Mouse (Mus musculus) cerebellum, postnatal 25 days (tissue): ENCODE data around the gene Mtif3.
A peak's percentile ranks its signal among the peaks of the same experiment; 100 is the strongest.
"Not testable (repeated sequence)": the region's sequence is repeated elsewhere in the genome, so short reads cannot be mapped to it uniquely, and the experiment has no call there.

Experiments used
- DNase-seq, 2 experiments: peaks; one replicate each; pipeline ENCODE4 v3.0.0; 2021; ENCODE audit warnings: mixed read lengths in 2 of 2

Gene Mtif3

DNA sequence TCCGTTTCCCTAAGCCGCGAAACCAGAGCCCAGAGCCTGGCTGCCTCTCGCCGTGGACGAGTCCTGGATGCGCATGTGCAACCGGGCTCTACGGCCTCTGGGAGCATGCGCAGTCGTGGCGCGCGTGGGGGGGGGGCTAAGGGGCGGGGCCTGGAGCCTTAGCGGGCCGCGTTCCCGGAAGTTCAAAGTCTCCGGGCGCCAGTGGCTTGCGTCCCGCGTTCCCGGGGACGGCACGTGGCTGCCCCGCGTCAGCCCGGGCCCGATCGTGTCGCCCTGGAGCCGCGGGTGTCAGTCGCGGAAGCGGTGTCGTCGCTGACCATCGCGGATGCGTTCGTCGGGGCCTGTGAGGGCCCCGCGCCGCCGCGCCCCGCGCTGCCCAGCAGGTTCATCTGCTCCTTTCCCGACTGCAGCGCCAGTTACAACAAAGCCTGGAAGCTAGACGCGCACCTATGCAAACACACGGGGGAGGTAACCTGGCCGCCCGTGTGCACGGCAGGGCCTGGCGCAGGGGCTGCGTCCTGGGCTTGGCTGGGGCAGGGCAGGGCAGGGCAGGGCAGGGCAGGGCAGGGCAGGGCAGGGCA is 15.0 kb downstream of the Mtif3 start, which contains the start of gene Gtf3a:
TSS of gene Gtf3a (plus strand) at position 150 of the 581 bp plus-strand sequence.
- DNase-seq = peak; percentile 81 to 89

DNA sequence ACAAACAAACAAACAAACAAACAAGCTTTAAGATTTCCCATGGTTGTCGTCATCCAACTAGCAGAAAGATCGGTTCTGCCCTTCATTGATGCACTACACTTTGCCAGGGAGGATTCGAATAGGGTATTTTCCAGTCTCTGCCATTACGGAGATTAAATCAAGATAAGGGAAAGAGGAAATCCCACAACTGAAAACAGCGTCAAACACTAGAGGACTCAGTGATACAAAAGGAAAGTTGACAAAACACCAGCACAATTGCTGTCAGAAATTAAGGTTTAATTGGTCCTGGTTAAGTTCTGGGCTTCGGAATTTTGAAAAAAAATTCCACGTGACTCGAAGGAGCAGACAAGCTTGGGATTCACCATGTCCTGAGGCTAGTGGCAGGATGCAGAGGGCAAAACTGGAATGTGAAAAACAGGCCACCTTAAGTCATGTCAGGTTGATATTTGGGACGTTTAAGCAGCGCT is 15.5 kb downstream of the Mtif3 start:
- no peak for DNase-seq

DNA sequence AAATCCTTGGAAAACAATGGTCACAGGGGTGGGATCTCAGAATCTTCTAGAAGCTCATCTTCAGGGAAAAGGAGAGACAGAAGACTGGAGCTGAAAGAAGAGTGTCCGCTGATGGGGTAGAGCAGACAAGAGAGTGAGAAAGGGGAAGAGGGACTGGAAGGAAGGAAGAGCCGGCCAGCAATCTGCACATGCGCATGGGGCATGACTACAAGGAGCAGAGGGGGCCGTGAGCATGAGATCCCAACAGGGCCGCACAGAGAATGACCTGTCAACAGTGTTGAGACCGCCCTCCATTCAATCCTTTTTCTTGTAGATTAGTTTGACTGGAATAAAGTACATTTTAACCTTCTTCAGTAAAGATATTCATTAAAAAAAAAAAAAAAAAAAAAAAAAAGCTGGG is 16.1 kb downstream of the Mtif3 start:
- DNase-seq = no peak

DNA sequence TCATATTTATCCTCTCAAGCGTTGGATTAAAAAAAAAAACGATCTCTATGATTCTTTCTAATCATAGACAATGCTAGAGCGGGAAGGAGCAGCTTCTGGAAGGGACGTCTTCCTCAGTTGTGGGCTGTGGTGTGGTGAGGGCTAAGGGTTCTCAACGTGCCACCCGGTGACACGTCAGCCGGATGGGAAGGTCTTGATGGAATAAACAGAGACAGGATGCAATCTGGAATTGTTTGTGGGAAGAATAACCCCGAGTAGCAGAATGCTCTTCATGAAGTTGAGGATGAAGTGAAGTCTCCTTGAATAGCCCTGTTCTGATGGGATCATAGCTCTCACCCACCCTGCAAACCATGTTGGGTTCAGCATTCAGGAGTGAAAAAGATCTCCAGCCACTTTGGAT is 16.9 kb downstream of the Mtif3 start:
- DNase-seq = no peak

DNA sequence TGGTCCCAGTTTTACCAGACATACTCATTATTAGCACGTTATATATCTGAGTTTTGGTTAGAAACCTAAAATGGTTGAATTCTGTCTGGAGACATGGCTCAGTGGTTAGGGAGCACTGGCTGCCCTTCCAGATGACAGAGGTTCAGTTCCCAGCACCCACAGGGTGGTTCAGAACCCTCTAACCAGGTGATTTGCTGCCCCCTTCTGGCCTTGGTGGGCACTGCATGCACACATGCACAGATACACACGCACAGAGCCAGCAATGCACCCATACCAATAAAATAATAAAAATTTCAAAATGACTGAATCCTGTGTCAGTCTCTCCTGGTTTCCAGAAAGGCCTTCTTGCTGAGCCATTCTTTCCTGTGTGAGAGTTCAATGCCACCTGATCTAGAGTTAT is 19.0 kb downstream of the Mtif3 start:
- no peak for DNase-seq

DNA sequence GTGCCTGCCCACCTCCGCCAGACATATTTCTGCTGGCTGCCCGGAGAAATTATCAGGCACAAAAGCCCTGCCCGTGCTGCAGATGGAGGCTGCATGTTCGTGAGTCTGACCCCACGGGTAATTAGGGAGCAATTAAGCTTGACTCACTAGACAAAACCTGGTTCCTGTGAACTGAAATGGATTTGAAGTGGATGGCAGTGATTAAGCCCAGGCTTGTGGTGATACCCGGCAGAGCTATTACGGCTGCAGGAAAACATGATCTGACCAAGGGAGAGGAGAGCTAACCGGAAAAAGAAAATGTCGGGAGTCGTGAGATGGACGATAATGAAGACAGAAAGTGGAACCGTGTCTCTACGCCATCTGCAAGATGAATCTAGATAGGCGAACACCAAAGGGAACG is 20.6 kb downstream of the Mtif3 start:
- no peak for DNase-seq

DNA sequence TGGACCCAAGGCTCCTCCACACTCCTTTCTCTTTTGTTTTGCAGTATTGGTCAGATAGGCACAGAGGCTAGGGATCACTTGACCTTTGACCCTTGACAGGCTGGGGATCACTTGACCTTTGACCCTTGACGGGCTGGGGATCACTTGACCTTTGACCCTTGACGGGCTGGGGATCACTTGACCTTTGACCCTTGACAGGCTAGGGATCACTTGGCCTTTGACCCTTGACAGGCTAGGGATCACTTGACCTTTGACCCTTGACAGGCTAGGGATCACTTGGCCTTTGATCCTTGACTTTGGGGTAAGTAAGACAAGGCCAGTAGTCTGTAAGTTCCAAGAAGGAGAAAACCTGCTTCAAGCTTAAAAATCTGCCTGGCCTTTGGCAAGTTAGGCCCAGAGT is 21.7 kb downstream of the Mtif3 start:
- DNase-seq = not testable (repeated sequence)

DNA sequence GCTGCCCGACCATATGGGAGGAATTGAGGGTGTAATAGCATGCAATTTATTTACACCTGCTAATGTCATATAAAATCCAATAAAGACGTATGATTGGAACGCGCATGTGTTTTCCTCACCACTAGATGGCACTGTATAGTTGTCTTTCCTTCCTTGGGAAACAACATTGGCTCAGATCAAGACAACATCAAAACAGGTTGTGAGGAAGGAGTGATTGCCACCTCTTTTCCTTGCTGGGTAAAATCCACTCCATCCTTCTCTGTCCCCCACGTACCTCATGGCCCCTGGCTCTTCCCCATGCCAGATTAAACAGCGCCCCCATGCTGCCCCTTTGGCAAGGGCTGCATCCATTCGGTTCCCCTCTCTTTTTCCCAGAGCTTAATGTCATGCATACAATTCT is 23.4 kb downstream of the Mtif3 start:
- peak in 1 of 2 experiments; percentile 61 for DNase-seq

DNA sequence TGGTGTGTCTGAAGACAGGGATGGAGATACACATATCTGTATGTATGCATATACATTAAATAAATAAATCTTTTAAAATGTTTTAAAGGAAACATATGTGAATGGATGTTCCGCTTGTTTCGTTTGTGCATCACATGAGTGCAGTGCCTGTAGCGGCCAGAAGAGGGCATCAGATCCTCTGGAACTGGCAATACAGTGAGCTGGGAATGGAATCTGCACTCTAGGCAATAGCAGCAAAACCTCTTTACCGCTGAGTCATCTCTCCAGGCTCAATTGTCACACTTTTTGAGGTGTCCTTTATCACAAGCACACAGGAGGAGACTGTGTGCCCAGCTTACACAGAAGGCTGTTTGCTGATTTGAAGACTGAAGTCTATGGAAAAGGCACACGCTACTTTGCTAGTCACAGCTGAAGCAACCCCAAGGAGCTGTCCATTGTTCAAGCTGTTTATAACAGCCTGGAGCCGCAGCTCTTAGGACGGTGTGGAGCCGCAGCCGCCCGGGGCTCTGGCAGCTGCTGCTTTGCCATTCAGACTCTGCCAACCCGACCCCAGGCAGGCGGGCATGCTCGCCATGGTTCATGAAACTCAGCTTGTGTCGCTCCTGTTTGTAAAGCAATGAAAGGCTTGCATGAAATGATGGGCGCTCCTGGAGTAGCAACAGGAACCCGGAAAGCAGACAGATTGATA is 24.3 kb downstream of the Mtif3 start:
- peak in 1 of 2 experiments; percentile 41 for DNase-seq

DNA sequence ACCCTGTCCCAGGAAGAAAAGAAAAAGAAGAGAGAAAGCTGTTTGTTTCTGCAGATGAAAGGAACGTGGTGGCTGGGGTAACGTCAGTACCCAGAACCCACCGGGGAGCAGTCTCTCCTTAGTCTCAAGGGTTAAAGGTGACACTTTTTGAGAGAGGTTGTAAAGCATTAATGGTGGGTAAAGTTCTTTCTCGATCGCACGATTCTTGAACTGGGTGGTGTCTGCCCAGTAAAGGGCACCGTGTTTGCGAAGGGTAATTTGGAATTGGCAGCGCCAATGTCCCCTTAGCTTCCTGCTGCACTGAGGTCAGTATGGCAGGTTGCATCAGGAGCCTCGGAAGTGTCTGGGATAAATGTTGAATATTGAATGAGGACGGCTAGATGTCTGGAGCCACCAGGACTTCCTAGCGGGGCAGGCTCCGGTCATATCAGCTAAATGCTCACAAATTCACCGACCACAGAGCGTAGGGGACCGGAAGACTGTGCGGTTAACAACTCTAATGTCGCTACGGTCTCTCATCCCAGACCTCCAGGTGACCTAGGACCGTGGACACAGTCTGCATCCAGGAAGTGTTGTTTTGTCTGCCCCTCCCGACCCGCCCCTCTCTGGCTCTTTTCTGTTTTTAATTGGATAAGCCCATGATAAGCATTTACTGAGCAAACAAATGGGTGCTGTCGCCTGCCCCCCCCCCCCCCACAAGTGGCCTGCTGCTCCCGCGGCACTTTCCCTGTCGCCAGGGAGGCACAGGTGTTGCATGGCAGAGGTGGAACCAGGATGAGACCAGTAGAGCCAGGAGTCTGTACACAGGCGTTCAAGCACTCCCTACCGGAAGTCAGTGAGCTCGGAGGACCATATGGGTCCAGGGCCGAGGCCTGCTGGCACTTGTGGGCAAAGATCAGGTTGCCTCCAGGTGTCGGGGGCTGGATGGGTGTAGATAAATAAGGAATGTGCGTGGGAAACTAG is 25.8 kb downstream of the Mtif3 start:
- no peak for DNase-seq

DNA sequence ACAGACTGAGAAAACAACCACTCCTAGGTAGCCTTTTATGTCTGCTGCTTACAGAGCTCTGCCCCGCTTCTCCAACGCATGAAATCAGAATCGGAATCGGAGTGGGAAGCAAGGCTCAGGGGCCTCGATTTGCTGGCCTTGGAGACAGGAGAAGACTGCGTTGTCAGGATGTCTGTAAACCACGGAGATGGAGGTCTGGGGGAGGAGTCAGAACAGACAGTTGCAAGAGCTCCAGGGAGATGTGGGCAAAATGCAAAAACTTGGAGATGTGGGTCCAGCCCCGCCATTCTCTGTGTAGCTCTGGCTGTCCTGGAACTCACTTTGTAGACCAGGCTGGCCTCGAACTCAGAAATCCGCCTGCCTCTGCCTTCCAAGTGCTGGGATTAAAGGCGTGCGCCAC is 30.1 kb downstream of the Mtif3 start:
- no peak for DNase-seq

DNA sequence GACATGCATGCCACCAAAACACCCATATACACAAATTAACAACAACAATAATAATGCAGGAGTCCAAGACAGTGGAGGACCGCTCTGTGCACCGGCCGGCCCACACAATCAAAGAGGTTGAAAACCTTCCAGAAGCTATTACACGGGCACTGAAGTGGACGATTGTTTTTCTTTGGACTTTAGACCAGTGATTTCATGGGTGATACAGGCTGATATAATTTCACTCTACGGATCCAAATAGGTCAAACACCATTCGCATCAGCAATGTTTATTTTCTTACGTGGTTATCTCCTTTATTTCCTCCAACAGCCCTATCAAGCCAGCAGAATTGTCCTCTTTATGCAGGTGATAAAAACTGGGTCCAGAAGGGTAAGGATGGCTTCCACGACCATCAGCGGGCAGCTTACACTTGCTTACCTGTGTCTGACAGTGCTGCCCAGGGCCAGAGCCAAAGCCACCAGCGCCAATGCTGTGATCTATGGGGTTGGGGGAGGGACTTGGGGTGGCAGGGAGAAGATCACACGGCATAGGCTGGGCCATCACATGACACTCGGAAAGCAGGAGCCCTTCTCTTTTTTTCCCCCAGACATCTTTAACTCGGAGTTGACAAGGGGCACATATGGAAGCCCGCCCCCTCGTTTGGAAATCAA is 31.6 kb downstream of the Mtif3 start:
- DNase-seq = no peak

DNA sequence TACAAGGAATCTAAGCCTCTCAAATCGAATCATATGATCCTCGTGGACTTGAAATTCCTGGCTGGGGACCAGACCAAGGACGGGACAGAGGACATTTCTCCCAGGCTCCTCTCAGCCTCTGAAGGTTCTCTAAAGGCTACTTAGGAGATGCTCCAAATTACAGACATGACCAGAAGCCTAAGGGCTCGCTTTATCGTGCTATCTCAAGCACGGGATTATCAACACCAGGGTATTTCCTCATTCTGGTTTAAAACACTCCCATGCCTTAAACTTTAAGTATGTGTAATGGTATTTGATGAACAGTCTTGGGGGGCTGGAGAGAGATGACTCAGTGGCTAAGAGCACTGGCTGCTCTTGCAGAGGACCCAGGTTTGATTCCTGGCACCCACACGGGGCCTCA is 32.2 kb downstream of the Mtif3 start:
- no peak for DNase-seq

DNA sequence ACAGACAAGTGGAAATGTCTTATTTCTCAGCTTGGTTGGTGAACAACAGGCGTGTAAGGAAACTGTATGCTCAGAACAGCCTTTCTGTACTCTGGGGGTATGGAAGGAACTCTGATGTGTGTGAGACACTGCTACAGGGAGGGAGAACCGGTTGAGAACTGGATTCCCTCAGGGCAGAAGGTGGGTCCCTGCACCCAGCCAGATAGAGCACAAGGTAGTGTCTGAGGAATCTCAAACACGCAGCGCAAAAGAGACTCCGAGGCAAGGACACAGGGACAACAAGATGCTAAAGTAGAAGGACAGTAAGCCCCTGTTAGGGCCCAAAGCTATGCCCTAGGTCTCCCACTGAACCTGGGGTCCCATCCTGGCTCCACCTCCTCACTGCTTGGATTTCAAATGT is 36.9 kb downstream of the Mtif3 start:
- DNase-seq = no peak

DNA sequence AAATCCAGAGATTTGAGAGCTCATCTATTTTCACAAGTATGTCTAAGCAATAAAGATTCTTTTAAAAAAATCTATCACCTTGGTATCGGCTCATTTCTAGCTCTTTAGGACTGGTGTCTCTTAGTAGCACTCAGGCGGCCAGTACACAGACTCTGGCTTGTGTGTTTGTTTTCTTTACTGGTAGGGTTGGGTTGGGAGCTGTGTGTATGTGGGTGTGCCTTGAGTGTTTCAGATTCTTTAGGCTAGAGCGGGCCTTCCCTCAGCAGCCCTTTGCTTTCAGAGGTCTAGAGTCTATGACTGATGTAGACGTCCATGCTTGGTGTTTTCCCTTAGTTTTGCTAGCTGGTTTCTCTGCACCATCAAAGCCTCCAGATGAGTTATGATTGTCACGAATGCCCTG is 40.1 kb downstream of the Mtif3 start:
- DNase-seq = no peak

DNA sequence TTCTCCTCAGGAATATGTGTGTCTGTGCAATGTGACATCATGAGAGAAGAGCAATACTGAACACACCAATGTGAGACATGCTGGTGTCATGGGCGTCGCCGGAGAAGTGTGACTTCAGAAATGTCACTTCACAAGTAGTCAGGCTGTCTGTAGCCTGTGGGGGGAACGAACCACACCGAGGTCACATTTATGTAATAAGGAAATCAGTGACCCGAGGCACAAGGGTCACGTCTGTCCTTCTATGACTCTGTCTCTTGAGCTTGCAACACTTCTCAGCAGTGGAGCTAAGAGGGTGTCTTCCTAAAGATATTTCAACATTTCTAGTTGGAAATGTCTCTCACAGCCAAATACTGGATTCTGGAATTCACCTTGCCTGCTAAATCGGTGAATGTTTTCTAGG is 42.4 kb downstream of the Mtif3 start:
- DNase-seq = no peak

DNA sequence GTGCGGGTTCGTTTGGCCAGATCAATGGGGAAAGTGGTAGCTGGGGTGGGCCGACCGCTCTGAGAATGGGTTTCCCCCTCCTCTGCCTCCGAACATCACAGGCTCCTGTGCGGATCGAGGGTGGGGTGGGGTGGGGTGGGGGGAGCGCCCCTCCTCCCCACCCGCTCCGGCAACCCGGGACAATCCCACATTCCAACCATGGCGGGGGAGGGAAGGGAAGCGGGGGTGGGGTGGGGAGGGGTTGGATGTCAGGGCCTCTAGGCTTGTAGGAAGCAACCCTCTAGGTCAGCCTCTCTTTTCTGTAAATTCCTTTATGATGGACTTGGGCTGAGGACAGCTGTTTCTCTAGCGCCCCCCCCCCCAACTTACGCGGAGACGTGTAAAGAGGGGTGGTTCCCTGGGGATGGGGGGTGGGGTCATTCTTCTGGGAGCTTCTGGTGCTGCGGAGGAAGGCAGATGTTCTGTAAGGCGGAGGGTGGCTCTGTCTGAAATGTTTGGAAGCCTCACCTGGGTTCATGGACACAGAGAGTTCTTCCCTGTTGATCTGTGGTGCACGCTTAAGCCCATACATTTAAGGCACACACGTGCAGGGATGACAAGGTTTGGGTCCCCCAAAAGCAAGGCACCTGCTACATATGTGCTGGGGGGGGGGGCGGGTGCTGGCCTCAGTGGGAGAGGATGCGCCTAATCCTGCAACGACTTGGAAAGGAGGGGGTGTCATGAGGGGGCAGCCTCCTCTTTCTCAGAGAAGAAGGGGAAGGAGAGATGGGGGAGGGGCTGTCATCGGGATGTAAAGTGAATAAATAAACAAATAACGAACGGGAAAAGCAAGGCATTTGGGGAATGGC is 43.1 kb downstream of the Mtif3 start:
- DNase-seq = no peak

DNA sequence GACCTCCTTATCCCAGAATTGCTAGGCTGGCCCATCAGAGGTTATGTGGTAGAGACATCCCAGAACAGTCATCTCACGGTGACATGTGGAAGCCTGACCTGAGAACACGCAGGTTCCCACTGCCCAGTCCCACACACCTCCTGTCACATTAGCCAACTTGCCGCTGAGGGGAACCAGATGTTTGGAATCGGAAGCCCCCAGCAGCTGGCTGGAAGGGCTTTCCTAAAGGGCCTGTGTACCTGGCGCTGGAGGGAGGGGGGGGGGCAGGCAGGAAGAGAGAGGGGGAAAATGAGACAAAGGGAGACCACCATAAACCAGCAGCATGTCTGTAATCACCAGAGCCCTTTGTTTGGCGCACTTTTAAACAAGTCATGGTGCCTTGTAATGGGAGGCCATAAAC is 43.7 kb downstream of the Mtif3 start:
- no peak for DNase-seq

DNA sequence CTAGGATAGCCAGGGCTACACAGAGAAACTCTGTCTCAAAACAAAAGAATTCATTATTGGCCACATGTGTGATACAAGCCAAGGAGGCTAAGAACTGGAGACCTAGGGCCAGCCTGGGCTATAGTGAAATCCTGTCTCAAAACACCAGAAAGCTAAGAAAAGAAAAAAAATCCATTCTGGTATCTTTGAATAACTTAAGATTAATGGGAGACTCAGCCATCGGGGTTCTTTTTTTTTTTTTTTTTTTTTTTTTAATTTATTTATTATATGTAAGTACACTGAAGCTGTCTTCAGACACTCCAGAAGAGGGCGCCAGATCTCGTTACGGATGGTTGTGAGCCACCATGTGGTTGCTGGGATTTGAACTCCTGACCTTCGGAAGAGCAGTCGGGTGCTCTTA is 46.2 kb downstream of the Mtif3 start:
- not testable (repeated sequence) for DNase-seq

DNA sequence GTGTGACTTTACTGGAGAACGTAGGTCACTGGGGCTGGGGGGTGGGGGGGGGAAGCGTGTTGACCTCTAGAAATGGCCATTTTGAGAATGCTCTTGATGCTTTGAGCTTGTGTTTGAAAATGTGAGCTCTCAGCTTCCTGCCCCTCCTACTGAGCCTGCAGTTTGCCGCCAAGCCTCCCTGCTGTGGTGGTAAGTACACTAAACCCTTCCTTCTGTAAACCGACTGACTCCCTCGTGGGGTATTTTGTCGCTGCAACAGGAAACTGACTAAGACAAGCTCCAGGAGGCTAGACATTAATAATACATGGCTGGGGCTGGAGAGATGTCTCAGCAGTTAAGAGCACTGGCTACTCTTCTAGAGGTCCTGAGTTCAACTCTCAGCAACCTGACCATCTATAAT is 46.8 kb downstream of the Mtif3 start:
- DNase-seq = no peak

DNA sequence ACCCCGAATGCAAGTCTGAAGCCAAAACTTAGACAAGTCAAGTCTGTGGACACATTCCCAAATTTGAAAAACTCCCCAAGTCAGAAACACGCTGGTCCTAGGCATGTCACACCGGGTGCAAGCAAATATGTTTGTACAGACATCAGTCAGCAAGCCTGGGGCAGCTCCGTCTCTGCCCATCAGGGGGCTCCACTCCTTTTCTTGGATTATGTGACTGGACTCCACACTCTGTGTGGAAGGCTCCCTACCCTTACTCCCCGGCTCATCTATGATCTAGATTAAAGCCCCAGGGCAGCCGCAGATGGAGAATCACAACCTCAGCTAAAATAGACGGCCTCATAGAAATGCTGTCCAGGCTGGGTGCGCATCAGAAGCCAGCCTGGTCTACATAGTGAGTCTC is 47.3 kb downstream of the Mtif3 start:
- DNase-seq = peak in 1 of 2 experiments; percentile 9
